Mouse (Mus musculus) urinary bladder, postnatal 0 days (tissue): Measurements from ENCODE around the gene Lor. TPM values are rescaled to one million over a fixed set of nuclear protein-coding genes. Genes with fewer than 3 reads are reported as not detected.

Experiments used
- microRNA-seq: library from miRNA; unstranded; fragments of <30 nt; microRNA quantifications from one replicate; pipeline ENCODE4, GENCODE M21; 2016
- polyA plus RNA-seq: library from polyadenylated mRNA; unstranded; fragments of >200 nt; fragmentation: Nextera tagmentation; extraction: Ambion mirVana; gene quantifications from 2 replicates; pipeline ENCODE4 v1.2.1, GENCODE M21; 2015

Lor gene
- polyA plus RNA-seq, result 0.46 and 0.67 TPM in 2 replicates

GRCm38 (mm10) chr3:92083042-92083441 is at the start of gene Lor:
Lor (minus strand) TSS chr3:92083142.

GRCm38 (mm10) chr3:92123847-92124246 is 40.9 kb upstream of the Lor start, which contains the start of gene Prr9:
Prr9 (minus strand) TSS chr3:92123947.

Small RNA genes lying within 50 kb of the gene (microRNA-seq; reads per million reads assigned to microRNA genes)
- not detected for gene Gm25145

Other genes with a start within 250 kb of the Lor start
- not detected in 2 replicates for gene Pglyrp3, start 68.6 kb downstream of the Lor start, polyA plus RNA-seq
- 0.20 TPM in 1 of 2 replicates, not detected in the other for gene Prr9, start 40.8 kb upstream of the Lor start, polyA plus RNA-seq
- gene Lelp1, start 59.6 kb upstream of the Lor start, polyA plus RNA-seq, result not detected in 2 replicates
- gene Sprr2a1, start 132.7 kb upstream of the Lor start, polyA plus RNA-seq, result 27.0 and 30.2 TPM in 2 replicates
- gene Sprr2a2, start 132.8 kb upstream of the Lor start, polyA plus RNA-seq, result 2,040 and 2,230 TPM in 2 replicates
- gene Sprr2a3, start 202.3 kb upstream of the Lor start, polyA plus RNA-seq, result 744 and 757 TPM in 2 replicates
- gene Sprr2b, start 233.5 kb upstream of the Lor start, polyA plus RNA-seq, result 0.29 TPM in 1 of 2 replicates, not detected in the other